ENCODE assay signal across 9 mouse cellular contexts in the genomic region with DNA sequence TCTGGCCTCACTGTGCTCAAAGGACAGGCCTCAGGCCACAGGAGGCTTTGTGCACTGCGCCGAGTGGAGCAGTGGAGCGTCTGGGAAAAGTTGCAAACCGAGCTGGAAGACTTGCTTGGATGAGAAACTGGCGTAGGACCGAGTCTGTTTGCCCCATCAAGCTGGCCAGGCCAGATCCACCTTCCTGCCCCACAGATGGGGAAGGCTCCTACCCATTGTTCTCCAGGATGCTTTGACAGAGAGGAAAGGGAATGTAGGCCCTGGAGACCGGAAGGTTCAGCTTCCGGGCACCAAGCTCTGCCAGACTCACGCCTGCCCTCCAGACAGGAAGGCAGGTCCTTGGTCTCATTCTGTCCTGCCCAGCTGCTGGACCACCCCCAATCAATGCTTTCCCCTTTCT. TPM values are rescaled to one million over a fixed set of nuclear protein-coding genes. Genes with fewer than 3 reads are reported as not detected.
DNase-seq lines count a peak whose midpoint lies in the region; ATAC-seq and TF ChIP-seq lines count a peak whose summit lies in the region.
"Had no signal": no experiment of that assay in that cellular context is flagged by ENCODE, and none has a peak within 500 bp of the region (broad histone marks: within the 10 kb centered on the region; RNA-seq: fewer than 3 reads in every experiment).

No protein-coding gene starts in this region.

- H3K36me3 ChIP-seq in embryonic facial prominence, embryonic 13.5 days, result no peaks in the 10 kb centered on the region
- H3K36me3 ChIP-seq in heart, embryonic 11.5 days (ENCODE audit: control insufficient read depth, insufficient read depth, low read length), result no peaks in the 10 kb centered on the region
- H3K36me3 ChIP-seq in forebrain, embryonic 13.5 days (ENCODE audit: poor library complexity, severe bottlenecking), result no peaks in the 10 kb centered on the region

- H3K4me2 ChIP-seq in embryonic facial prominence, embryonic 13.5 days, result no peak overlapping the region
- no peak overlapping the region for H3K4me2 ChIP-seq in heart, embryonic 11.5 days
- no peak overlapping the region for H3K4me2 ChIP-seq in forebrain, embryonic 13.5 days

- DNase-seq in kidney, adult 9 months, result peak; percentile 33
- DNase-seq in lung, adult 2 months, result no peak
- DNase-seq in spleen, postnatal 4 days (ENCODE audit: low spot score in 2 of 2), result no peak
- no peak for DNase-seq in urinary bladder, postnatal 10 days (ENCODE audit: low spot score)
- DNase-seq in thymus, postnatal 0 days (ENCODE audit: low spot score), result no peak
- DNase-seq: cerebellum, adult 2 months had no signal

- H3K4me3 ChIP-seq in embryonic facial prominence, embryonic 13.5 days, result no peak overlapping the region
- H3K4me3 ChIP-seq in heart, embryonic 11.5 days (ENCODE audit: low read depth, low read length), result no peak overlapping the region
- no peak overlapping the region for H3K4me3 ChIP-seq in lung, adult 2 months (replicated peaks; ENCODE audit: extremely low read depth, low read depth, low read length)
- H3K4me3 ChIP-seq in forebrain, embryonic 13.5 days, result no peak overlapping the region

- no peaks in the 10 kb centered on the region for H3K9me3 ChIP-seq in embryonic facial prominence, embryonic 13.5 days
- no peaks in the 10 kb centered on the region for H3K9me3 ChIP-seq in heart, embryonic 11.5 days (replicated peaks; ENCODE audit: control insufficient read depth, low read length)
- H3K9me3 ChIP-seq in forebrain, embryonic 13.5 days (replicated peaks), result no peaks in the 10 kb centered on the region

- 0 out of 2 replicates have a peak, but pooled peaks have one; percentile 15 for TF ChIP-seq POLR2A in lung, adult 2 months (IDR thresholded peaks at IDR 0.05; ENCODE audit: borderline replicate concordance, extremely low read depth, low read depth, low read length)

- WGBS in embryonic facial prominence, embryonic 13.5 days, result 55% methylated on average over 9 of the region's 9 CpGs
- 60% methylated on average over 9 of the region's 9 CpGs for WGBS in heart, embryonic 11.5 days (ENCODE audit: insufficient replicate concordance)
- WGBS in lung, adult 2 months, result 46% methylated on average over 9 of the region's 9 CpGs
- 76% methylated on average over 9 of the region's 9 CpGs for WGBS in forebrain, embryonic 13.5 days

- H3K27ac ChIP-seq in embryonic facial prominence, embryonic 13.5 days, result peak overlapping the region; percentile 44; the same call in 1 of the 2 replicates
- peak overlapping the region; percentile 84 for H3K27ac ChIP-seq in heart, embryonic 11.5 days (ENCODE audit: low read depth, low read length)
- no peak overlapping the region for H3K27ac ChIP-seq in forebrain, embryonic 13.5 days

- ATAC-seq in embryonic facial prominence, embryonic 13.5 days (ENCODE audit: insufficient number of reproducible peaks, insufficient read depth, low FRiP score, low TSS enrichment, low read depth), result no peak
- ATAC-seq in heart, embryonic 11.5 days (replicated peaks; ENCODE audit: insufficient number of reproducible peaks, low FRiP score, low TSS enrichment), result peak; percentile 49
- no peak for ATAC-seq in forebrain, embryonic 13.5 days

- no peaks in the 10 kb centered on the region; the same call in 1 of the 2 replicates for H3K4me1 ChIP-seq in embryonic facial prominence, embryonic 13.5 days
- H3K4me1 ChIP-seq in heart, embryonic 11.5 days (ENCODE audit: control insufficient read depth, insufficient read depth, low read length), result peaks cover 7% of the 10 kb centered on the region; the same call in 1 of the 2 replicates
- H3K4me1 ChIP-seq in lung, adult 2 months (ENCODE audit: control insufficient read depth, insufficient read depth, low read length), result peaks cover 7% of the 10 kb centered on the region; the same call in 1 of the 2 replicates
- H3K4me1 ChIP-seq in forebrain, embryonic 13.5 days, result peaks cover 6% of the 10 kb centered on the region

- H3K27me3 ChIP-seq in embryonic facial prominence, embryonic 13.5 days, result no peaks in the 10 kb centered on the region
- no peaks in the 10 kb centered on the region for H3K27me3 ChIP-seq in heart, embryonic 11.5 days (ENCODE audit: control insufficient read depth, insufficient read depth, low read length)
- H3K27me3 ChIP-seq in forebrain, embryonic 13.5 days, result no peaks in the 10 kb centered on the region

- TF ChIP-seq CTCF in lung, adult 2 months (IDR thresholded peaks at IDR 0.05; ENCODE audit: insufficient read depth, low read length), result no peak

- no peak overlapping the region for H3K9ac ChIP-seq in embryonic facial prominence, embryonic 13.5 days
- peak overlapping the region; percentile 39; the same call in 1 of the 2 replicates for H3K9ac ChIP-seq in heart, embryonic 11.5 days (ENCODE audit: low read depth, low read length)
- H3K9ac ChIP-seq in forebrain, embryonic 13.5 days, result no peak overlapping the region

RNA-seq across cellular contexts. Expression of gene Cdh5, which starts 5.8 kb away (rescaled TPM):
- 25.1 and 28.3 TPM in 2 replicates for polyA plus RNA-seq in embryonic facial prominence, embryonic 13.5 days (2015; fragmentation: Nextera tagmentation; extraction: Ambion mirVana)
- 42.6 and 46.0 TPM in 2 replicates for polyA plus RNA-seq in heart, embryonic 11.5 days (2014; fragmentation: Nextera tagmentation; extraction: Ambion mirVana)
- polyA plus RNA-seq in lung, adult 2 months (2012; rRNA removed), result 515 and 566 TPM in 2 replicates
- polyA plus RNA-seq in forebrain, embryonic 13.5 days (2015; fragmentation: Nextera tagmentation; extraction: Ambion mirVana), result 8.9 and 9.1 TPM in 2 replicates
- 7.8 and 8.3 TPM in 2 replicates for polyA plus RNA-seq in thymus, postnatal 0 days (2015; fragmentation: Nextera tagmentation; extraction: Ambion mirVana)

Comparison
In these comparisons a context has a peak if more than half of its experiments do, and no peak if none do; other contexts are left out.
1. RNA of gene Cdh5, which starts 5.8 kb away (polyA plus RNA-seq): 515 to 566 TPM in lung, adult 2 months; 42.6 to 46.0 TPM in heart, embryonic 11.5 days, 25.1 to 28.3 TPM in embryonic facial prominence, embryonic 13.5 days, 8.9 to 9.1 TPM in forebrain, embryonic 13.5 days and 7.8 to 8.3 TPM in thymus, postnatal 0 days; every median in the first group is over 10 times any median in the second.